Mouse (Mus musculus) neural tube, embryonic 13.5 days (tissue): ENCODE measurements around the gene Wdr49. TPM values are rescaled to one million over a fixed set of nuclear protein-coding genes. Genes with fewer than 3 reads are reported as not detected.

Experiments
- ATAC-seq: fragments of 200-750 bp; cut with Nextera tagmentation; 2 replicates; pipeline ENCODE4 v1.8.0; 2017; ENCODE audit warnings: low read depth, mild to moderate bottlenecking, moderate TSS enrichment, moderate library complexity
- H3K27ac ChIP-seq: fragments of 300-500 bp; sonication (generic); replicated peaks from 2 replicates; pipeline ENCODE4 v1.5.1; 2015; ENCODE audit warnings: moderate library complexity, mild to moderate bottlenecking, inconsistent platforms
- H3K27me3 ChIP-seq: fragments of 300-500 bp; sonication (generic); 2 replicates; pipeline ENCODE4 v1.6.1; 2015; ENCODE audit warnings: mild to moderate bottlenecking, inconsistent platforms
- H3K36me3 ChIP-seq: fragments of 300-500 bp; sonication (generic); 2 replicates; pipeline ENCODE4 v1.6.1; 2015; ENCODE audit warnings: mild to moderate bottlenecking, inconsistent platforms
- H3K4me1 ChIP-seq: fragments of 300-500 bp; sonication (generic); replicated peaks from 2 replicates; pipeline ENCODE4 v1.6.1; 2015; ENCODE audit warnings: inconsistent platforms
- H3K4me2 ChIP-seq: fragments of 300-500 bp; sonication (generic); 2 replicates; pipeline ENCODE4 v1.6.1; 2015; ENCODE audit warnings: inconsistent platforms, mild to moderate bottlenecking, moderate library complexity
- H3K4me3 ChIP-seq: fragments of 300-500 bp; sonication (generic); 2 replicates; pipeline ENCODE4 v1.5.1; 2015; ENCODE audit warnings: mild to moderate bottlenecking, inconsistent platforms
- H3K9ac ChIP-seq: fragments of 300-500 bp; sonication (generic); 2 replicates; pipeline ENCODE4 v1.6.1; 2015; ENCODE audit warnings: moderate library complexity, mild to moderate bottlenecking, inconsistent platforms
- H3K9me3 ChIP-seq: fragments of 300-500 bp; sonication (generic); 2 replicates; pipeline ENCODE4 v1.6.1; 2016; ENCODE audit warnings: inconsistent platforms
- WGBS: fragments of 180-500 bp; shearing (Covaris S2); methylation state at CpG from one replicate; pipeline ENCODE4 v1.1.7; 2015; 5-methylcytosine and 5-hydroxymethylcytosine counted together
- polyA plus RNA-seq: library from polyadenylated mRNA; unstranded; fragments of >200 nt; fragmentation: Nextera tagmentation; extraction: Ambion mirVana; gene quantifications from 2 replicates; pipeline ENCODE4 v1.2.1, GENCODE M21; 2015

Wdr49 gene
- polyA plus RNA-seq, 1 experiment from 2014 or later, result not detected

DNA sequence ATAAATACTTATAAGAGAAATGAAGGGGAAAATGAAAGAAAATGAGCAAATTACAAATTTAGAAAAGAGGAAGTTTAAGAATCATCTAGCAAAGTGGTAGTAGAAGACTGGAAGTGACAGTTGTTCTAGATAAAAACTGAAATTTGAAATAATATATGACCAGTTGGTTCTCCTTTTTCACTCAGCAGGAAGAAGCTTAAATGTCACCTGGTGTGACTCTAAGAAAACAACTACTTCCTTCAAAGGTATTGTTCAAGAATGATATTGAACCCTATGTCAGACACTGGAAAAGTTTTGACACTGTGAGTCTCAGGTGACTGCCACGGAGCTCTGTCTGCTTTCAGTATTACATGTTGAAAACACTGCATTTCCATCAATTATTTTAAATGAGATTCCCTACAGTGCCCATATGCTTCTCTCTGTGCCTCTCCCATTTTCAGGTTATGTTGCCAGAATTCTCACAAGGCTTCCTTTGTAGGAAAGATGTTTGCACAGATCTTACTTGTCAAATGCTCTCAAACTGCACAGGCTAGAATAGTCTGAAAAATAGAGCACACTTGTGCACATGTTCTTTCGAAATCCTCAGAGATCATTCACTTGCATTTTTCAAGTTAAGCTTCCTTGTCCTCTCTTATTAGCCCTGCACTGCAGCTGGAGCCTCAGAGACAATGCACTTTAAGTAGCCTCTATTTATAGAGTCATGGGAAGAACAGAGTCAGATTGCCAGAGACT, 184.8 kb downstream of the Wdr49 start:
- Histone ChIP-seq H3K4me2 (no peak overlapping the region), H3K9me3 (no peaks in the 10 kb centered on the region), H3K27ac (no peak overlapping the region), H3K4me3 (no peak overlapping the region), H3K9ac (no peak overlapping the region), H3K36me3 (no peaks in the 10 kb centered on the region), H3K27me3 (no peaks in the 10 kb centered on the region), H3K4me1 (peaks cover 9% of the 10 kb centered on the region; the same call in 1 of the 2 replicates)
- 54% methylated on average over 2 of the region's 2 CpGs for WGBS
- no peak for ATAC-seq

DNA sequence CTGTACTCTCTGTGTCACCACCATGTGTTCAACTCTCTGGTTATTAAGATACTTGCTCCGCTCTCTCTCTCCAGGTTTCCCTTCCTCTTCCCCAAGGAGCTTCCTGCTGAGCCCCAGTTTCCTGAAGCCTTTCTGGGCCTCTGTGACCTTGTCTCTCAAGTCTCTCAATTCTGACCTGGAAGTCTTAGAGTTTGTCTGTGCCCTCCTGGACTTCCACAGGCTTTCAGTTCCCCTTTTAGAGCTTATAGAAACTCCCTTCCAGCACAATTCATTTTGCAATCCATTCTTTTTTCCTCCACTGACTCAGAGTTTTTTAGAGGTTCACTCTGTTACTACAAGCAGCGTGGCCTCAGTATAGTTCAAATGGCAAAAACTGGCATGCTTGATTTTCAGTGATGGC, 188.7 kb downstream of the Wdr49 start:
- Histone ChIP-seq H3K4me3 (no peak overlapping the region), H3K9ac (no peak overlapping the region), H3K36me3 (no peaks in the 10 kb centered on the region), H3K9me3 (no peaks in the 10 kb centered on the region), H3K27me3 (no peaks in the 10 kb centered on the region), H3K27ac (no peak overlapping the region), H3K4me2 (no peak overlapping the region), H3K4me1 (peaks cover 9% of the 10 kb centered on the region; the same call in 1 of the 2 replicates)
- 90% methylated on average over 2 of the region's 2 CpGs for WGBS
- no peak for ATAC-seq

DNA sequence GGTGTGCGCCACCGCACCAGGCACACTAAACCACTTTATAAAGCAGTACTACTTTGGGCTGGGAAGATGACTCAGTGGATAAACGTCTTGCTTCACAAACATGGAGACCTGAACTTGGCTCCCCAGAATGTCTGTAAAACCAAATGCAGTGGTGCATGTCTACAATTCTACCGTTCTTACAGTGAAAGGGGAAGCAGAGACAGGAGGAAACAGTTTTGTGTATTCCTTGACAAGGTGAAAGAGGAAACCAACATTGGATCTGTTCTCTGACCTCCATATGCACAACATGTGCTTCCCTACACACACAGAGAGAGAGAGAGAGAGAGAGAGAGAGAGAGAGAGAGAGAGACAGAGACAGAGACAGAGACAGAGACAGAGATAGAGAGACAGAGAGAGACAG, 204.5 kb downstream of the Wdr49 start:
- 83% methylated on average over 4 of the region's 4 CpGs for WGBS

DNA sequence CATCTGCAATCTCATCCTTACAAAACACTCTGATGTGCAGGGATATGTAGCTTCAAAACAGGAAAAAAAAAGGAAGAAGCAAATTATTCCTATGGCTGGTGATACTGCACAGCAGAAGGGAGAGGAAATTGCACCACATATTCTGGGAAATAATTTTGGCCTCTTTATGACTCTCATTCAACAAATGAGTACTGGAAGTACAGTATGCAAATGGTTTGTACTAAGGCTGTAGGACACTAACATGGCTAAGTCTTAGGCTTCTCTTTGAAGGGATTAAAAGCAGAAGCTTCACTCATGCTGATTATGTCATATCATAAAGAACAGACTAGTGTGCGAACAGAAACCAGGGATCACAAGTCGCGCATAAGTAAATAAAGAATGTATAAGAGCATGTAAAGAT, 205.4 kb downstream of the Wdr49 start:
- Histone ChIP-seq H3K36me3 (no peaks in the 10 kb centered on the region), H3K27me3 (no peaks in the 10 kb centered on the region), H3K9me3 (no peaks in the 10 kb centered on the region), H3K27ac (no peak overlapping the region), H3K4me2 (no peak overlapping the region), H3K9ac (no peak overlapping the region), H3K4me3 (no peak overlapping the region), H3K4me1 (no peaks in the 10 kb centered on the region)
- 92% methylated on average over 3 of the region's 3 CpGs for WGBS
- ATAC-seq, result no peak

More for the DNA sequence above, 204.5 kb downstream of the Wdr49 start:
- no peaks in the 10 kb centered on the region for H3K27me3 ChIP-seq
- no peak for ATAC-seq
- H3K4me3 ChIP-seq, result no peak overlapping the region
- H3K36me3 ChIP-seq, result no peaks in the 10 kb centered on the region
- H3K4me2 ChIP-seq, result no peak overlapping the region
- H3K27ac ChIP-seq, result no peak overlapping the region
- no peak overlapping the region for H3K9ac ChIP-seq
- no peaks in the 10 kb centered on the region for H3K9me3 ChIP-seq
- H3K4me1 ChIP-seq, result no peaks in the 10 kb centered on the region

DNA sequence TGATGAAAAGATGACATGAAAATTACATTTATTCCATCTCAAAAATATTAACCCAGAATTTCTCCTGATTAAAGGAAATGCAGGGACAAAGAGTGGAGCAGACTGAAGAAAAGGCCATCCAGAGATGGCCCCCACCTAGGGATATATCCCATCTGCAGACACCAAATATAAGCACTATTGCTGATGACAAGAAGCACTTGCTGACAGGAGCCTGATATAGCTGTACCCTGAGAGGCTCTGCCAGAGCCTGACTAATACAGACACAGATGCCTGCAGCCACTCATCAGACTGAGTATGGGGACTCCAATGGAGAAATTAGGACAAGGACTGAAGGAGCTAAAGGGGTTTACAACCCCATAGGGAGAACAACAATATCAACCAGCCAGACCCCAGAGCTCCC, 206.8 kb downstream of the Wdr49 start:
- no peak overlapping the region for H3K9ac ChIP-seq
- H3K4me3 ChIP-seq, result no peak overlapping the region
- no peaks in the 10 kb centered on the region for H3K4me1 ChIP-seq
- no peaks in the 10 kb centered on the region for H3K9me3 ChIP-seq
- no peaks in the 10 kb centered on the region for H3K27me3 ChIP-seq
- no peak overlapping the region for H3K4me2 ChIP-seq
- H3K36me3 ChIP-seq, result no peaks in the 10 kb centered on the region
- H3K27ac ChIP-seq, result no peak overlapping the region
- no peak for ATAC-seq

DNA sequence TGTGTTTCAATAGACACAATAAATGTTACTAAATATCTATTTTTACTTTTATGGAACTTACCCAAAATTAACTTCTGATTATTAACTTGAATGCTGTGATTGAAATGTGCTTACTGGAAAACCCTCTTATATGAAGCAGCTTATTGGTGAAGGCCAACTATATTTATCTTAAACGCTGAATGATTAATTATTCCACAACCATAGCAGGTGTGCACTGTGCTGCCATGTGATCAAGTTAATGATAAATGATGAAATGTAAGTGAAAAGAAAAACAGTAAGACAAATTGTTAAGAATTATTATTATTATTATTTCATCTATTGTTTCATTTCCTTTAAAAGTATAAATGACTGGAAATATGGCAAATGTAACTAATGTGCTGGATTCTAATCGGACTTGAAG, 212.0 kb downstream of the Wdr49 start, which contains the start of gene Serpini2:
Gene Serpini2 (minus strand): TSS at position 101 of the 400 bp plus-strand sequence.
- ATAC-seq, result no peak
- Histone ChIP-seq H3K27ac (no peak within 1 kb of the TSS), H3K36me3 (no peaks in the 10 kb centered on the region), H3K4me3 (no peak within 1 kb of the TSS), H3K4me2 (no peak within 1 kb of the TSS), H3K27me3 (no peaks in the 10 kb centered on the region), H3K4me1 (no peaks in the 10 kb centered on the region), H3K9ac (no peak within 1 kb of the TSS), H3K9me3 (no peaks in the 10 kb centered on the region)
- 92% methylated on average over 2 of the region's 2 CpGs for WGBS

DNA sequence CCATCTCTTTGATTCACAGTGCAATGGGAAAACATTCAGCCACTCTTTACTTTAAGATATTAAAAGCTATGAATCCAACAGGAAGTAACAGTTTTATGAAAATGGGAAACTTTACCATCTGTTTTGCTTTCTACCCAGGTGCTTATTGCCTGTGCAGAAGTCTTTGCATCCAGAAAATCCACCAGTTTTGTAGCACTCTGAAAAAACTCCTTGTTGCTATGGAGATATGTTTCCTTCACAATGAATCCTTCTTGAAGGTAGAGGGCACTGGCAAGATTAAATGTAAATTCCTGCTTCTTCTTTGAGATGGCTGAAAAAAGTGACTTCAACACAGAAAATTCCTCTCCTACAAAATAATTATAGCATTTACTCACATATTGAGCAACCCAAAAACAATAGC, 222.6 kb downstream of the Wdr49 start:
- no peak overlapping the region for H3K4me2 ChIP-seq
- no peaks in the 10 kb centered on the region for H3K27me3 ChIP-seq
- no peak overlapping the region for H3K9ac ChIP-seq
- H3K4me3 ChIP-seq, result no peak overlapping the region
- no peak for ATAC-seq
- no peaks in the 10 kb centered on the region for H3K9me3 ChIP-seq
- H3K27ac ChIP-seq, result no peak overlapping the region
- H3K4me1 ChIP-seq, result no peaks in the 10 kb centered on the region
- no peaks in the 10 kb centered on the region for H3K36me3 ChIP-seq

Other genes with a start within 250 kb of the Wdr49 start
- gene Serpini2, start 212.1 kb downstream of the Wdr49 start, polyA plus RNA-seq, result not detected in 2 replicates
- gene Pdcd10, start 74.7 kb upstream of the Wdr49 start, polyA plus RNA-seq, result 85.9 and 88.9 TPM in 2 replicates
- 133 and 145 TPM in 2 replicates for gene Serpini1, start 75.4 kb upstream of the Wdr49 start, polyA plus RNA-seq